Mouse (Mus musculus) adrenal gland, adult 8-10 months (tissue): ENCODE data around the gene Triap1. TPM values are rescaled to one million over a fixed set of nuclear protein-coding genes. Genes with fewer than 3 reads are reported as not detected.
"Not testable (repeated sequence)": the region's sequence is repeated elsewhere in the genome, so short reads cannot be mapped to it uniquely, and the experiment has no call there.

Source experiments
- DNase-seq: peaks from one replicate; pipeline ENCODE4 v3.0.0; 2022
- total RNA-seq, 4 experiments: library from RNA; stranded (reverse); gene quantifications; 2 replicates each; pipeline ENCODE4 v1.2.4; 2022

Gene Triap1
- total RNA-seq: 10 to 100 TPM; 37.4 to 58.7 (median 46.8) TPM

GRCm38 (mm10) chr5:115340577-115341313, at the start of gene Triap1, which contains the start of gene Gatc:
TSS of gene Triap1 (plus strand) at chr5:115341225.
TSS of gene Gatc (minus strand) at chr5:115341178.
- DNase-seq: peak; percentile 78

DNA sequence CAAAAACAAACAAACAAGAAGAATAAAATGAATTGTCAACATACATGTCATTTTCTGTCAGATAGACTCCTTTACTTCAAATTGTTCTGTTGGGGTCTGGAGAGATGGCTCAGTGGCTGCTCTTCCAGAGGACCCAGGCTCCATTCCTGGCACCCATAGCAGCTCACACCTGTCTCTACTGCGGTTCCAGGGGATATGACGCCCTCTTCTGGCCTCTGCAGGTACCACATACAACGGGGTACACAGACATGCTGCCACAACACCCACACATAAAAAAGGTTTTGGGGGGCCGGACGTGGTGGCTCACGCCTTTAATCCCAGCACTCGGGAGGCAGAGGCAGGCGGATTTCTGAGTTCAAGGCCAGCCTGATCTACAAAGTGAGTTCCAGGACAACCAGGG, 46.9 kb upstream of the Triap1 start:
- no peak for DNase-seq

- DNase-seq: no peak
Observed at GRCm38 (mm10) chr5:115296347-115296746, 44.7 kb upstream of the Triap1 start.

DNA sequence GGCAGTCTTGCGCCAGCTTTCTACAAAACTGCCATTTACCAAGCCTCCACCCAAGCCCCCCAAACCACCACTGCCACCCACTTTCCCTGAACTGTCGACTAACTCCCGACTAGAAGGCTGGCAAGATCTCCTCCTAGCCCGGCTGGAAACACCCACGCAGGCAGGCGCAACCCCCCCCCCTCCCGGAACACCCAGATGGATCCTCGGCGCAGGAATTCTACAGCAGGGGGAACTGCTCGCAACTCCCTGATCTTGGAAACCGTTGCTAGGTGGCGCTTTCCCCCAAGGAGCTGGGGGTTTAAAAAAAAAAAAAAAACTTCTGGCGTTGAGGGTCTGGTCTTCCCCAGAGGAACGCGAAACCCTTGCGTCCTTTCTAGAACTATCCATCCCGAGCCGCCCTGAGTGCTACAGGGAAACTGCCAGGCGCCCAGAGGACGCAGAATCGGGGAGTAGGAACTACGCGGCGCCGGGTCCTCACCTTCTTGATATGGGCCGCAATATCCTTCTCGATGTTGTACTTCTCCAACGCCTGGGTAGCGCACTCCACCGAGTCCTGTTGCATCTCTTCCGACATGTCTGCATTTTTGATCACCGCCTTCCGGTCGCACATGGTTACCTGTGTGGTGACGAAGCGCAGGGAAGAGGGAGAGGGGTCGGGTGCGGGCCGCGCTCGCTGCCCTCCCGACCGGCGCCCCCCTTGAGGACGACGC, 40.8 kb upstream of the Triap1 start:
- no peak for DNase-seq

- peak; percentile 98 for DNase-seq
Observed at GRCm38 (mm10) chr5:115300792-115301614, 40.0 kb upstream of the Triap1 start, which contains the start of gene Dynll1. TSS of gene Dynll1 (minus strand) at chr5:115300999.

GRCm38 (mm10) chr5:115301615-115302014, 39.4 kb upstream of the Triap1 start:
- no peak for DNase-seq

DNA sequence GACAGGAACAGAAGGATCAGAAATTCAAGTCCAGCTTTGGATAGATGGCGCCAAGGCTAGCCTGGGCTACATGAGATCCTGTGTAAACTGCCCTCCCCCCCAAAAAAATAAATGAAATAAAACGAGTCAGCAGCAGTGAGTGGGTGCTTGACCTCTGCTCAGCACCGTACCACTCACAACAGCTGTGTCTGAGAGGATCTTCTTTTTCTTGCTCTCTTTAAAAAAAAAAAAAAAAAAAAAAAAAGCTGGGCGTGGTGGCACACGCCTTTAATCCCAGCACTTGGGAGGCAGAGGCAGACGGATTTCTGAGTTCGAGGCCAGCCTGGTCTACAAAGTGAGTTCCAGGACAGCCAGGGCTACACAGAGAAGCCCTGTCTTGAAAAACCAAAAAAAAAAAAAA, 38.8 kb upstream of the Triap1 start:
- not testable (repeated sequence) for DNase-seq

DNA sequence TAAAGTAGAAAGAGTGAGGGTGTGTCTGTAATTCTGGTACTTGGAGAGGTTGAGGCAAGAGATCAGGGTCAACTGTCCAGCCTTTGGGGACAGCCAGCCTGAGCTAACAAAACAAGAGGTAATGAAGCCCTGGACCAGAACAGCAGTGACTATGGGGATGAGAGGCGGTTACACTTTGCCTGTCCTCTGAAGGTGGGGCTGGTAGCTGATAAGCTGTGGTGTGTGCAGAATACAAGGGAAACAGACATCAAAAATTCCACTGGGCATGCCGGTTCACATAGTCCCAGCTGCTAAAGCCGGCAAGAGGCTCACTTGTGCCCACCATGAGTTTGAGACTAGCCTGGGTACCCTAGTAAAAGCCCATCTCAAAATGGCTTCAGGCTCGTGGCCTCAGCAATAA, 28.7 kb upstream of the Triap1 start:
- DNase-seq: no peak

DNA sequence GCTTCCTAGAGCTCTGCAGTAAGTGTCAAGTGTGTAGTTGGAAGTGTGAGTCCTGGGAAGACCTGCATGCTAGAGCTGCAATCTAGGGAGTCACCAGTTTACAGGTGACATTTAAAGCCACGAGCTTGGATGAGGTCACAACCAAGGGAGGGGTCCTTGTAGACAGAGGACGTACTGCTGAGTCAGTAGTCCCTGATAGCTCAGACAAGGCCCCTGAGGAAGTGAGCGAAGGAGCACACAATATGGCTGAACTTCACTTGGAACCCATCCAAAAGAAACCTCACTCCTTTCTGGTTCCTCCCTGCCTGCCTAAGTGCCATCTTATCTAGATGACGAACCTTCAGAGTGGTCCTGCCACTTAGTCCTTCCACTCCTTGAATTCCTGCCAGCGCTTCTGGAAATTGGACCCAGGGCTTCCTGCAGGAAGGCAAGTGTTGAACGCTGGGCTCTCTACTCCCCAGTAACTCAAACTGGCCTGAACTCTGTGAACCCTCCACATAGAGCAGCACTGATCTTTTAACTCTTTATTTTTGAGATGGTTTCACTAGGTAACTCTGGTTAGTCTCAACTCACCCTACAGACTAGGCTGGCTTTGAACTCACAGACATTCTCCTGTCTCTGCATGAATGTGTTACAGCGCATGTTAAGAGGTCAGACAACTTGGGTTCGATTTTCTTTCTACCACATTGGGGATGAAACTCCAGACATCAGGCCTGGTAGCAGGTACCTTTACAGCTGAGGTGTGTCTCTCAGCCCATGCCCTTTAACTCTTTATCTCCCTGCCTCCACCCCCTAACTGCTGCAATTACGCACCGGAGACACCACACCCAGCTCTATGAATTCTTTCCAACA, 28.0 kb upstream of the Triap1 start:
- DNase-seq: no peak

DNA sequence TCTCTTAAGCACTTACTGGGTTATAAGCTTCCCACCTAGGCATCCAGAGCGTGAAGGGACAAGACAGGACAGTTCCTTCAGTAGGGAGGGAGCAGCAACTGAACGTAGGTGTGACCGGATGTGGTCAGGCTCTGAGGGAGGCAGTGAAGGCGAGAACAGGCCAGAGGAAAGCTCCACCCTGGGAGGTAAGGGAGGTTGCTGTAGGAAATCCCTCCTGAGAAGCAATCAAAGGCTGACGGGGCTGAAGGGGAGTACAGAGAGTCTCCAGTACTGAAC, 27.4 kb upstream of the Triap1 start:
- no peak for DNase-seq

- DNase-seq: no peak
Observed at GRCm38 (mm10) chr5:115316968-115317644, 23.9 kb upstream of the Triap1 start.

DNA sequence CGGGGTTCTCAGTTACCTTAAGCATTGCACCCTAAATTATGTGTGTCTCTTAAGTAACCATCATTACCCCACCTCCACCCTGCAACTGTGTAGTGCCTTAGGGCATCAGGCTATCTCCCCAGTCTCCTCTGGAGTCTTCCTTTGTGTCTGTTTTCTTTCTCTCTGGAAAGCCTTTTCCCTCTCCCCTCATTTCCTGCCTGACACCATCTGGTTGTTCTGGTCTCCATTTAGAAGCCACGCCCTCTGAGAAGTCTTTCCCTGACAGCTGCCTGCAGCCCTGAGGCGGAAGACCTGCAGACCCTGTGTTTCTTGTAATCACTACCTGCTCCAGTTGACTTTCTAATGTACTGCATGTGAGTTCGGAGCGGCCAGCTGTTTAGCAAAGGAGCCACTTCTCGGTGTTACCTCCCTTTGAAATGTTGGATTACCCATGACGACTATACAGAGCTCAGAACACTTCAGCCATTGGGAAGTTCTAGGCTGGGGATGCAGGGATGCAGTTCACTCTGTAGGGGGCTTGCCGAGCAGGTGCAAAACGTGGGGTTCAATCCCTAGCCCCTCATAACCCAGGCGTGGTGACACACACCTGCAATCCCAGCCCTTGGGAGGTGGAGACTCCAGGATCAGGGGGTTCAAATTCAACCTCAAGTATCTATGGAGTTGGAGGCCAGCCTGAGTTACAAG, 23.2 kb upstream of the Triap1 start:
- no peak for DNase-seq

DNA sequence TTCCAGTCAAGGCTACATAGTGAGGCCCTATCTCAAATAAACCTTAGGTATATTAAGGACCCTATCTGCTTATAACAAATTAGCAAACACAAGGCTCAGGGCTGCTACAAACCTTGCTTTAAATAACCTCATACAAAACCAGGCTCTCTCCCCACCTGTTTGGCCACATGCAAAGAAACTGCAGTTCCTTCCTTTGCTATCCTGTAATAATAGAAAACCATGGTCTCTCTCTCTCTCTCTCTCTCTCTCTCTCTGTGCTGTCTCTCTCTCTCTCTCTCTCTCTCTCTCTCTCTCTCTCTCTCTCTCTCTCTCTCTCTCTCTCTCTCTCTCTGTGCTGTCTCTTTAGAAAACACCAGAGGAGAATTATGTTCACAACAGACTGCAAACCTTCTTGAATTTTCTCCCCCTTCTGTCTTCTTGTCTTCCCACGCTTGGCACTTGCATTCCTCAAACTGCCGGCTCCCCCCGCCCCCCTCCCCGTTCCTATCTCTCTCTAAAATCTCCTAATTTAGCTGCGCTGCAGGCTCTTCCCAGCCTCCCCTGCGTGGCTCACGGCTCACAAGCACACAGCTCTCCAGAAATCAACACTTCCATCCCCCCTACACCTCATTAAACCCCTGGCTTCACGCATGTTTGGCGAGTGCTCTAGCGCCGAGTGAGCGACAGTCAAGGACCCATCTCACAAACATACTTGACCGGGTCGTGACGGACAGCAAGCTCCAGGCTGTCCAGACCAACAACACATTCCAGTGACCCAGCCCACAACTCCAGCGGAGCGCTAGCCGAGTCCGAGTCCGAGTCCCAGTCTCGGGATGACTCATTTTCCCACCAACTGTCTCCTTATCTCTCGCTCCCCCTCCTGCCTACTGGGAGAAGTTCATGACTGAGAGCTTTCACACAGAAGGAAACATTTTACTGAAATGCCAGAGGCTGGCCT, 21.8 kb upstream of the Triap1 start:
- DNase-seq: peak; percentile 79

- no peak for DNase-seq
Observed at GRCm38 (mm10) chr5:115326256-115326831, 14.7 kb upstream of the Triap1 start.

- peak; percentile 91 for DNase-seq
Observed at GRCm38 (mm10) chr5:115326875-115327609, 14.0 kb upstream of the Triap1 start, which contains the start of gene Srsf9. TSS of gene Srsf9 (plus strand) at chr5:115327177.

DNA sequence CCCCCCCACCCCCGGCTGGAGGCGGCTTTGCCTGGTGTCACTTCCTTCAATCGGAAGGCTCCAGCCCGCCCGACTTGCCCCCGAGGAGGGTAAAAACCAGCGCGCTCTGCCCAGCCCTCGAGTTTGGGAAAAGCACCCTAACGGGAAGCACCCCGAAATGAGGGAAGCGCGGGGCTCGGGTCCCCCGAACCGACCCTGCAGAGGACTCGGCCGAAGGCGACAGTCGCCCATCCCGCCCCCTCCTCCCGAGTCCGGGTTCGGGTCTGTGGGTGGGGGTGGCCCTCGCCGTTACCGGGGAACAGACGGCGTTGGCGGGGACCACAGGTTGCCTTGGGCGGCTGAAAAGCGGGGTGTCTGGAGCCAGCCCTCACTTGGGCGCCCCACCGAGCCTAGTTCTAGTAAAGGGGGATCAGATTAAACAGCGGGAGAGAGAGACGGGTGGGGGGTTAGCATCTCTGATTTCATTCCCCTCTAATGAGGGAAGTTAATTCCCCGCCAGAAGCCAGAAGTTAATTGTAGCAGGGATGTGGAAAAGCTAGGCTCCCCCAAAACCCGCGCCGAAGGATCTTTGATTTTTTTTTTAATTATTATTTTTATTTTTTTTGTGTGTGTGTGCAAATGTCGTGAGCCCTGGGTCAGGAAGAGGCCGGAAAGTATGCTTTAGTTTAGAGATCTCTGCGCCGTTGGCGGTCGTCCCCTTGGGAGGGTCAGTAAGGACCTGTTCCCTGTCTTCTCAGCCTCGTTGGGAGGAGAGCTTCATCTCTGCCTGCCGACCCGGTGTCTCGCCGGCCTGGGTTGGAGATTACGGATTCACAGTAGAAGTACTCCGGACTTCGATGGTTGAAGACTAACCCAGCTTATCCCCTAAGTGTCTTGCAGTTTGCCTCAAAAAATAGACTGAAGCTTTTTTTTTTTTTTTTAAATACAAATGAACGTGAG, 13.1 kb upstream of the Triap1 start:
- peak; percentile 27 for DNase-seq

DNA sequence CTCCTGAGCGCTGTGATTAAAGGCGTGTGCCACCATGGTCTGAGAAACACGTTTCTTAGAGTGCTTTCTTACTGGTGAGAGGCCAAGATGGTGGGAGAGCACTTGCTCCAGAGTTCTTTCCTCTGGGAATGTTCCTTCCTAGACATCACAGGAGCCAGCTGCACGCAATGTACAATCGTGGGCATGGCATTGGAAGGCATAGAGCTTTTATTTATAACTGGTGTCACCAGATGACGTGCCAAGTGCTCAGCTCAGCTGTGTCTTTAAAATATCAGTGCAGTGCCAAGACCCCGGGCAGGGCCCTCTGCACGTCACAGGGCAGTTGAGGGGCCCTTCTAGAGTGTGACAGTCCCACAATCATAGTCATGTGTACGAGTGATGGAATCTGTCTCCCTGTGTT, 10.1 kb upstream of the Triap1 start:
- no peak for DNase-seq
